Mouse (Mus musculus) lung, adult 10 weeks (tissue): ENCODE results near the gene Wdr48. TPM values are rescaled to one million over a fixed set of nuclear protein-coding genes. Genes with fewer than 3 reads are reported as not detected.

Experiments used
- polyA plus RNA-seq: library from polyadenylated mRNA; stranded (reverse); fragments of 350-450 nt; fragmentation: Illumina TruSeq; extraction: RNeasy Lipid Tissue Mini Kit (QIAGEN cat#74804); gene quantifications from one replicate; pipeline ENCODE4 v1.2.3, GENCODE M21; 2014; ENCODE audit warnings: low read depth, low replicate concordance; ENCODE audit not compliant: insufficient read depth

Wdr48 gene
- polyA plus RNA-seq: 18.9 TPM

GRCm38 (mm10) chr9:119894339-119895009, at the start of gene Wdr48:
Wdr48 (plus strand) TSS chr9:119894878.

GRCm38 (mm10) chr9:119937005-119937773, 42.5 kb downstream of the Wdr48 start, which contains the start of the genes Gorasp1 and Ttc21a:
Gorasp1 (minus strand) TSS chr9:119937565.
Ttc21a (plus strand) TSS chr9:119937606.

Other genes with a start within 250 kb of the Wdr48 start
- gene Scn10a, start 175.6 kb upstream of the Wdr48 start, polyA plus RNA-seq: 0.09 TPM
- not detected for gene Scn11a, start 69.4 kb upstream of the Wdr48 start, polyA plus RNA-seq
- 6.2 TPM for gene Gorasp1, start 42.7 kb downstream of the Wdr48 start, polyA plus RNA-seq
- gene Ttc21a, start 42.7 kb downstream of the Wdr48 start, polyA plus RNA-seq: 3.6 TPM
- 19.1 TPM for gene Csrnp1, start 89.8 kb downstream of the Wdr48 start, polyA plus RNA-seq
- gene Xirp1, start 128.7 kb downstream of the Wdr48 start, polyA plus RNA-seq: 0.68 TPM
- 4.2 TPM for gene Cx3cr1, start 175.0 kb downstream of the Wdr48 start, polyA plus RNA-seq
- gene Ccr8, start 197.2 kb downstream of the Wdr48 start, polyA plus RNA-seq: 0.21 TPM
- 18.4 TPM for gene Slc25a38, start 215.5 kb downstream of the Wdr48 start, polyA plus RNA-seq
- gene Rpsa, start 232.8 kb downstream of the Wdr48 start, polyA plus RNA-seq: 1,831 TPM